Mouse (Mus musculus): ENCODE measurements at regions not wholly inside any gene's neighbourhood (a gene's known extent, or its start where the extent isn't known, plus 50 kb on each side); places are given as distances from the start of the nearest gene placed in this dataset.

- no peak for DNase-seq (ENCODE audit: low read depth, low spot score)
Observed at GRCm38 (mm10) chr12:59312703-59313102, 93.2 kb upstream of the Fbxo33 start.

GRCm38 (mm10) chr12:59307958-59308357, 88.4 kb upstream of the Fbxo33 start:
- no peak for DNase-seq (ENCODE audit: low read depth, low spot score)

- no peak for DNase-seq (ENCODE audit: low read depth, low spot score)
Observed at GRCm38 (mm10) chr12:59304522-59304921, 85.0 kb upstream of the Fbxo33 start.
